Mouse (Mus musculus): ENCODE results near the gene Il5. TPM values are rescaled to one million over a fixed set of nuclear protein-coding genes. Genes with fewer than 3 reads are reported as not detected.

Il5 gene
- polyA plus RNA-seq, 1 experiment: not detected

DNA sequence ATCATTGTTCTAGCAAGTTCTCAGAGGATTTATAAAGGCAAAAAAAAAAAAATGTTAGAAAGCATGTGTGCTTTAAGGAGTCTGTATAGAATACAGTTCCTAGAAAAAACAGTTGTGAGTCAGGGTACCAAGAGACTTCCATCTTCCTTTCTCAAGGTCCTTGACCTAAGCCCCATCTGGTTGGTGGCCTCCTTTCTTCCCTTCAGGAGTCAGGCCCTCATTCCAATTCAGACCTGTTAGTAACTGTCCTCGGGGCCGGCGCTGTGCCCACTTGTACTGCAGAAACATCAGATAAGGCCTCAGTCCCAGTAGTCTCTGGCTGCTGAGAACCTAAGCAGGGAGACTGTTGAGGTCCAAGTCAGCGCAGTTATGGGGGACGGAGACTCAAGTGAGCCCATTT is 52.5 kb downstream of the Il5 start, which contains the start of gene Gm17334:
TSS of gene Gm17334 (minus strand) at position 101 of the 400 bp plus-strand sequence.
- no peaks in the 10 kb centered on the region for H3K9me3 ChIP-seq (ENCODE audit: control insufficient read depth, low read length)
- H3K36me3 ChIP-seq (ENCODE audit: control insufficient read depth): peaks cover 17% of the 10 kb centered on the region; the same call in 1 of the 2 replicates
- peaks cover 13% of the 10 kb centered on the region for H3K4me1 ChIP-seq (ENCODE audit: control insufficient read depth)
- TF ChIP-seq GATA1 (IDR thresholded peaks at IDR 0.05; ENCODE audit: low read length): no peak
- no peak for TF ChIP-seq TAL1 (IDR thresholded peaks at IDR 0.05; ENCODE audit: low read length)
- H3K27me3 ChIP-seq (ENCODE audit: control insufficient read depth): peaks cover 40% of the 10 kb centered on the region
- H3K4me3 ChIP-seq (replicated peaks): no peak within 1 kb of the TSS

GRCm38 (mm10) chr11:53773641-53774360 is 53.2 kb downstream of the Il5 start:
- Histone ChIP-seq H3K36me3 (ENCODE audit: control insufficient read depth) (peaks cover 17% of the 10 kb centered on the region; the same call in 1 of the 2 replicates), H3K9me3 (ENCODE audit: control insufficient read depth, low read length) (no peaks in the 10 kb centered on the region), H3K4me3 (replicated peaks) (no peak overlapping the region), H3K27me3 (ENCODE audit: control insufficient read depth) (peaks cover 34% of the 10 kb centered on the region), H3K4me1 (ENCODE audit: control insufficient read depth) (peaks cover 13% of the 10 kb centered on the region)
- no peak for TF ChIP-seq TAL1 (IDR thresholded peaks at IDR 0.05; ENCODE audit: low read length)
- TF ChIP-seq GATA1 (IDR thresholded peaks at IDR 0.05; ENCODE audit: low read length): no peak

Other genes starting within 250 kb of the Il5 start
- not detected in 2 replicates for gene Gm9945, start 240.6 kb upstream of the Il5 start, polyA plus RNA-seq (2012)
- gene Sowaha, start 240.5 kb upstream of the Il5 start, polyA plus RNA-seq (2012): 9.4 and 11.2 TPM in 2 replicates
- gene Sept8, start 201.5 kb upstream of the Il5 start, polyA plus RNA-seq (2012): 7.5 and 7.8 TPM in 2 replicates
- gene Kif3a, start 153.4 kb upstream of the Il5 start, polyA plus RNA-seq (2012): 0.31 and 0.37 TPM in 2 replicates
- gene Il4, start 102.1 kb upstream of the Il5 start, polyA plus RNA-seq (2012): not detected in 2 replicates
- 0.07 TPM in 1 of 2 replicates, not detected in the other for gene Il13, start 86.1 kb upstream of the Il5 start, polyA plus RNA-seq (2012)
- 0.41 and 0.46 TPM in 2 replicates for gene Rad50, start 13.5 kb upstream of the Il5 start, polyA plus RNA-seq (2012)
- 0.01 and 0.04 TPM in 2 replicates for gene Irf1, start 49.2 kb downstream of the Il5 start, polyA plus RNA-seq (2012)
- gene Gm17334, start 52.4 kb downstream of the Il5 start, polyA plus RNA-seq (2012): not detected in 2 replicates
- gene Gm12216, start 138.5 kb downstream of the Il5 start, polyA plus RNA-seq (2012): not detected in 2 replicates
- 0.07 TPM in 1 of 2 replicates, not detected in the other for gene Slc22a5, start 170.9 kb downstream of the Il5 start, polyA plus RNA-seq (2012)